Mouse (Mus musculus) kidney, postnatal 0 days (tissue): Measurements from ENCODE around the gene Smc6. TPM values are rescaled to one million over a fixed set of nuclear protein-coding genes. Genes with fewer than 3 reads are reported as not detected.

Experiments
- ATAC-seq: fragments of 200-750 bp; cut with Nextera tagmentation; replicated peaks from 2 replicates; pipeline ENCODE4 v1.8.0; 2017; ENCODE audit warnings: low read depth, moderate number of reproducible peaks, moderate TSS enrichment, moderate library complexity; ENCODE audit not compliant: low FRiP score
- DNase-seq: peaks from one replicate; pipeline ENCODE4 v3.0.0-alpha.2; 2016; ENCODE audit warnings: low spot score
- H3K27ac ChIP-seq: fragments of 300-500 bp; sonication (generic); 2 replicates; pipeline ENCODE4 v1.5.1; 2014; ENCODE audit warnings: mild to moderate bottlenecking
- H3K27me3 ChIP-seq: fragments of 300-500 bp; sonication (generic); 2 replicates; pipeline ENCODE4 v1.6.1; 2014; ENCODE audit warnings: low read length, mixed read lengths; ENCODE audit not compliant: insufficient read depth
- H3K36me3 ChIP-seq: fragments of 300-500 bp; sonication (generic); 2 replicates; pipeline ENCODE4 v1.6.1; 2014; ENCODE audit warnings: low read length, mixed read lengths; ENCODE audit not compliant: insufficient read depth
- H3K4me1 ChIP-seq: fragments of 300-500 bp; sonication (generic); replicated peaks from 2 replicates; pipeline ENCODE4 v1.6.1; 2014; ENCODE audit warnings: antibody characterized with exemption, low read length, mixed read lengths; ENCODE audit not compliant: insufficient read depth
- H3K4me2 ChIP-seq: fragments of 300-500 bp; sonication (generic); 2 replicates; pipeline ENCODE4 v1.6.1; 2014; ENCODE audit warnings: mild to moderate bottlenecking, low read length, moderate library complexity, mixed read lengths
- H3K4me3 ChIP-seq: fragments of 300-500 bp; sonication (generic); replicated peaks from 2 replicates; pipeline ENCODE4 v1.5.1; 2014; ENCODE audit warnings: low read depth, low read length
- H3K9ac ChIP-seq: fragments of 300-500 bp; sonication (generic); 2 replicates; pipeline ENCODE4 v1.6.1; 2014; ENCODE audit warnings: low read depth, low read length
- H3K9me3 ChIP-seq: fragments of 300-500 bp; sonication (generic); replicated peaks from 2 replicates; pipeline ENCODE4 v1.6.1; 2016; ENCODE audit warnings: low read length, inconsistent platforms, mixed read lengths
- CTCF ChIP-seq: IDR thresholded peaks from 2 replicates; pipeline ENCODE4 v1.5.1; 2016; ENCODE audit warnings: antibody characterized with exemption, low read depth, mild to moderate bottlenecking, moderate library complexity
- WGBS: fragments of 180-500 bp; shearing (Covaris S2); extraction: QIAGEN DNeasy Blood & Tissue Kit; methylation state at CpG from one replicate; pipeline ENCODE4 v1.1.7; 2014; 5-methylcytosine and 5-hydroxymethylcytosine counted together
- polyA plus RNA-seq: library from polyadenylated mRNA; unstranded; fragments of >200 nt; fragmentation: Nextera tagmentation; extraction: Ambion mirVana; gene quantifications from 2 replicates; pipeline ENCODE4 v1.2.1, GENCODE M21; 2015

The Smc6 gene
- 126 TPM in 2 replicates for polyA plus RNA-seq

DNA sequence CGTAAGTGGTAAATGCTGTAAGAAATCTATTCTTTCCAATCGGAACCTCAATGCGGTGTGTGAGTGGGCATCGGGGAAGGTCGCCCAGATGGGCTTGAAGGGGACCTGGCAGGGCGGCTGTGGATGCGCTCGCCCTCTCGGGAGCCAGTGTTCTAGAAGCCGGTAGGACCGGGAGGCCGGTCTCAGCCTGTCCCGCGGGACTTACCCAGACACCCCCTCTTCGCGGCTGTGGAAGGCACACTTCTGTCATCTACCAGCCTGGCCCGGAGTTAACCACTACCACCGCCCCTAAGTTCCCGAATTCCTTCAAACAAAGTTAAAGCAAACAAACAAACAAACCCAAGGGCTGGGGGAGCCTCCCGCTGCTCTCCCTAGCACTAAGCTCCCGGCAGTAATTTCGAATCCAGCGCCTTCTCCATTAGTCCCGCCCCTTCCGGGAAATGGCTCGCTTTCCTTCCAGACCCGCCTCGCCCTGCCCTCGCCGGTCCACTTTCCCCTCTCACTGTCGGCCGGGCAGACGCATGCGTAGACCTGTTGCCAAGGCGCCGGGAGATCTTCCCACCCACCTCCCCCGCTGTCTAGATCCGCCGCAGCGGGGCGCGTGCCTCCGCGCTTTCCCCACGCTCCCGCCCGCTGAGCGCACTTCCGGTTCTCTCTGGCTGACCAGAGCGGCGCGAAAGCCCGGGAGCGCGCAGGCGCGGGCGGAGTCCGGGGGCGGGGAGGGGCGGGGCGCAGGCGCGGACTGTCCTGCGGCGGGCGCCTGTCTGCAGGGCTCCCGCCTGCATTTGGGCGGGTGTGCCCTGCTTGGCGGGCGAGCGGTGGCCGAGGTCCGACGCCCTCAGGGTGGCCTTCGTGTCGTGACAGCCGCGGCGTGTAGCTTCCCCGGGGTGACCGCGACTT is at the start of gene Smc6, which contains the start of gene Gen1:
TSS of gene Smc6 (plus strand) at position 505 of the 900 bp plus-strand sequence.
TSS of gene Gen1 (minus strand) at position 420 of the 900 bp plus-strand sequence.
- peak within 1 kb of the TSS; percentile 96 for H3K27ac ChIP-seq
- H3K4me2 ChIP-seq, result peak within 1 kb of the TSS; percentile 97
- H3K27me3 ChIP-seq, result no peaks in the 10 kb centered on the region
- under 1% methylated on average over 68 of the region's 83 CpGs for WGBS
- peak within 1 kb of the TSS; percentile 85 for H3K4me3 ChIP-seq
- DNase-seq (peak; percentile 98), ATAC-seq (peak; percentile 99)
- peak; percentile 40 for TF ChIP-seq CTCF
- peak within 1 kb of the TSS; percentile 95 for H3K9ac ChIP-seq
- peaks cover 7% of the 10 kb centered on the region for H3K4me1 ChIP-seq
- H3K9me3 ChIP-seq, result no peaks in the 10 kb centered on the region
- no peaks in the 10 kb centered on the region for H3K36me3 ChIP-seq

- Histone ChIP-seq H3K9me3 (no peaks in the 10 kb centered on the region), H3K4me3 (no peak overlapping the region), H3K27ac (no peak overlapping the region), H3K36me3 (no peaks in the 10 kb centered on the region), H3K9ac (no peak overlapping the region), H3K27me3 (no peaks in the 10 kb centered on the region), H3K4me2 (no peak overlapping the region), H3K4me1 (no peaks in the 10 kb centered on the region)
- no peak for TF ChIP-seq CTCF
- ATAC-seq, result no peak
- WGBS, result 79% methylated on average over 3 of the region's 3 CpGs
- no peak for DNase-seq
Observed at GRCm38 (mm10) chr12:11216454-11216853, 49.2 kb upstream of the Smc6 start.

- no peak for ATAC-seq
- Histone ChIP-seq H3K4me3 (no peak overlapping the region), H3K27ac (no peak overlapping the region), H3K36me3 (no peaks in the 10 kb centered on the region), H3K9me3 (no peaks in the 10 kb centered on the region), H3K9ac (no peak overlapping the region), H3K27me3 (no peaks in the 10 kb centered on the region), H3K4me2 (no peak overlapping the region), H3K4me1 (0 out of 2 replicates have a peak, but pooled peaks cover 5% of the 10 kb centered on the region)
- WGBS, result 28% methylated on average over 7 of the region's 7 CpGs
- no peak for DNase-seq
- TF ChIP-seq CTCF, result no peak
Observed at GRCm38 (mm10) chr12:11217726-11218250, 47.9 kb upstream of the Smc6 start.

DNA sequence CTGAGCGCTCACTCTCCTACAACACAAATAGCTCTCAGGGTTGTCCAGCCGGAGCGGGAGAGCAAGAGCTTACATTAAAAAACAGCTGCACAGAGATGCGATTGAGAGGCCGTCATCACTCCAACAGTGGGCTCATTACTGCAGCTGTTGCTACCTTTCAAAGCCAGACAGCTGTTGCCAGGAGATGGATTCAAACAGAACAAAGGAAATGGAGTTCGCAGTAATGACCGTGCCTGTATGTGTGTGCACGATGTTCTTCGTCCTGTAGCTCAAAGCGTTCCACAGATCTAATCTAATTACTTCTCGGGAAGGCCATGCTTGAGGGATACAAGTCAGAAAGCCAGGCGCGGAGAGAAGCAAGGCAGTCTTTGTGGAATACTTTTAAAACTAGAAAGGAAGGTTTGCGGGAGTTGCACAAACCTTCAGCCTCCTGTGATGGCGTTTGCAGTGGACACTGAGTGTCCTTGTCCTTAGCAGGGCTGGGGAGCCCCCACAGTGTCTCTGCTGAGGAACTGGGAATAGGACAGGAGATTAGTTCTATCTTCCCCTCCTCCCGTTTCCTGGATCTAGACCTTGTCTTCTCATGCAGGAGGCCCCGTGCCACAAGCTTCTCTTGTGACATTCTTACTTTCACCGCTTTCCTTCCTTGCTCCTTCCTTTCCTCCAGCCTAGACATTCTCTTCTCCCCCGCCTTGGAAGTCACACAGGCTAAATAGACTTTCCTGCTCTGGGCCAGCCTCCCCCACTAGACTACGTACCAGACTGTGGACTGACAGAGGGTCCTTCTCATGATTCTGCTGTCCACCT is 44.0 kb upstream of the Smc6 start:
- Histone ChIP-seq H3K4me3 (no peak overlapping the region), H3K27ac (no peak overlapping the region), H3K36me3 (no peaks in the 10 kb centered on the region), H3K4me1 (0 out of 2 replicates have a peak, but pooled peaks cover 5% of the 10 kb centered on the region), H3K9me3 (no peaks in the 10 kb centered on the region), H3K4me2 (no peak overlapping the region), H3K9ac (no peak overlapping the region), H3K27me3 (no peaks in the 10 kb centered on the region)
- 48% methylated on average over 20 of the region's 20 CpGs for WGBS
- DNase-seq (peak; percentile 39), ATAC-seq (peak; percentile 43)
- TF ChIP-seq CTCF, result no peak

- ATAC-seq, result no peak
- H3K4me2 ChIP-seq, result no peak overlapping the region
- no peaks in the 10 kb centered on the region for H3K9me3 ChIP-seq
- H3K9ac ChIP-seq, result no peak overlapping the region
- H3K4me1 ChIP-seq, result 0 out of 2 replicates have a peak, but pooled peaks cover 5% of the 10 kb centered on the region
- TF ChIP-seq CTCF, result no peak
- DNase-seq, result no peak
- no peak overlapping the region for H3K4me3 ChIP-seq
- H3K36me3 ChIP-seq, result no peaks in the 10 kb centered on the region
- H3K27ac ChIP-seq, result no peak overlapping the region
- H3K27me3 ChIP-seq, result no peaks in the 10 kb centered on the region
- WGBS, result 74% methylated on average over 3 of the region's 3 CpGs
Observed at GRCm38 (mm10) chr12:11222566-11222965, 43.1 kb upstream of the Smc6 start.

DNA sequence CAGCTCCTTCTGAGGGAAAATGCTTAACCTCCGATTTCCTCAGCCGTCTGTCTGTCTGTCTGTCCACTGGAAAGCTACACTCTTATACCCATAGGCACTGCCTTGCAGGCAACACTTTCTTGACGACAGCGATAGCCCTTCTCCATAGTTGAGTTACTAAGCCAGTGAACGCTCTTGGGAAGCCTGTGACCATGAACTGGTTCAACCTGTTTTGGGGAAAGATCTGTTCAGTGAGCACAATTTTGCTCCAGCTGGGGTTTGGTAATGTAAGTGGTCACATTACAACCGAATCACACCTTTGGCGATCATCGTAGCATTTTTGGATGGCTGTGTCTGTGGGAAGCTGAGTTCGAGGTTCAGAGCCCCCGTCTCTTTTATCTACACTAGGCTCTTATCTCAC is 42.6 kb upstream of the Smc6 start:
- Histone ChIP-seq H3K9ac (no peak overlapping the region), H3K27me3 (no peaks in the 10 kb centered on the region), H3K4me2 (no peak overlapping the region), H3K4me3 (no peak overlapping the region), H3K27ac (no peak overlapping the region), H3K9me3 (no peaks in the 10 kb centered on the region), H3K4me1 (0 out of 2 replicates have a peak, but pooled peaks cover 5% of the 10 kb centered on the region), H3K36me3 (no peaks in the 10 kb centered on the region)
- DNase-seq (peak; percentile 22), ATAC-seq (peak; percentile 49; the same call in 1 of the 2 replicates)
- WGBS, result 72% methylated on average over 10 of the region's 10 CpGs
- no peak for TF ChIP-seq CTCF
